Mouse (Mus musculus): Measurements from ENCODE around the gene AU040320. TPM values are rescaled to one million over a fixed set of nuclear protein-coding genes. Genes with fewer than 3 reads are reported as not detected.

The AU040320 gene
- polyA plus RNA-seq, 1 experiment: 11.1 TPM

DNA sequence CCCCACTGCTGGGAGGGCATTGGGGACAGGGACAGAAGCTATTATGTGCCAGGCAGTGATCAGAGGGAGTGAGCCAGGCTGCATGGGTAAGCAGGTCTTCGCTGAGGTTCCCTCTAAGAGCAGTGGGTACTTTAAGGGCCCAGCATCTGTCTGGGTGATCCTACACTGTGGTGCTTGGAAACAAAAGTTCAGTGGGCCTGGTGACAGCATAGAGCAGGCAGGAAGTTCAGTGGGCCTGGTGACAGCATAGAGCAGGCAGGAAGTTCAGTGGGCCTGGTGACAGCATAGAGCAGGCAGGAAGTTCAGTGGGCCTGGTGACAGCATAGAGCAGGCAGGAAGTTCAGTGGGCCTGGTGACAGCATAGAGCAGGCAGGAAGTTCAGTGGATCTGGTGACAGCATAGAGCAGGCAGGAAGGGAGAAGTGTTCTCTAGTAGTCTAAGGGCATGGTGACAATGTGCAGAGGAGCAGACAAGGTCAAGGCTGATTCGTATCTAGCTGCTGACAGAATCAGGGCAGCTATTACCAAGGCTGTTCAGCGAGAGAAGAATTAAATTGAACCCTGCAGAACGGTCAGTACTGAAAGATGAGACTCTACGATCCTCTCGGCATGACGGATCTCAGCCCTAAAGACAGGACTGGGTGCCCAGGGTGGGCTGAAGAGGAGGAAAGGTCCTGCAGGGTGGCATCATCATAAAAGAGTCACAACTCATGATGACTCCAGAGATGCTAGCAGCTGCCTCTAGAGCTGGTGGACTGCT lies 96.9 kb downstream of the AU040320 start:
- Histone ChIP-seq H3K27ac (replicated peaks; ENCODE audit: low read depth, low read length) (no peak overlapping the region), H3K4me1 (ENCODE audit: control insufficient read depth, insufficient read depth, insufficient read length, low read length) (no peaks in the 10 kb centered on the region; the same call in 1 of the 2 replicates), H3K4me3 (ENCODE audit: insufficient read depth, low read depth, low read length) (no peak overlapping the region)

DNA sequence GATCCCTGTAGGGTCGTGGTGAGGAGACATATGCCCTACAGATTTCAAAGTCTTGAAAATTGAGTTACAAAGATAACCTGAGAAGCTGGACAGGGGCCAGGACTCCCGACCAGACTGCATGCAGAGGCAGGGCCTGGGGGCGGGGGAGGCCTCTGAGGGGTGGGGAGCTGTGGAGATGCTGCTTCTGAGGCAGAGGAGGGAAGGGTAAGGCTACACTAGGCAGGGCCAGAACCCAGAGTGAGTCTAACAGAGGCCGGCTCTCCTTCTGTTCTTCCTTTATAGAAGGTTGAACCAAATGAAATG lies 97.4 kb downstream of the AU040320 start:
- Histone ChIP-seq H3K4me3 (ENCODE audit: insufficient read depth, low read depth, low read length) (no peak overlapping the region), H3K27ac (replicated peaks; ENCODE audit: low read depth, low read length) (no peak overlapping the region), H3K4me1 (ENCODE audit: control insufficient read depth, insufficient read depth, insufficient read length, low read length) (no peaks in the 10 kb centered on the region; the same call in 1 of the 2 replicates)

- Histone ChIP-seq H3K4me3 (ENCODE audit: insufficient read depth, low read depth, low read length) (no peak overlapping the region), H3K27ac (replicated peaks; ENCODE audit: low read depth, low read length) (no peak overlapping the region), H3K4me1 (ENCODE audit: control insufficient read depth, insufficient read depth, insufficient read length, low read length) (no peaks in the 10 kb centered on the region; the same call in 1 of the 2 replicates)
Measured at GRCm38 (mm10) chr4:126852971-126853370, 99.6 kb downstream of the AU040320 start.

DNA sequence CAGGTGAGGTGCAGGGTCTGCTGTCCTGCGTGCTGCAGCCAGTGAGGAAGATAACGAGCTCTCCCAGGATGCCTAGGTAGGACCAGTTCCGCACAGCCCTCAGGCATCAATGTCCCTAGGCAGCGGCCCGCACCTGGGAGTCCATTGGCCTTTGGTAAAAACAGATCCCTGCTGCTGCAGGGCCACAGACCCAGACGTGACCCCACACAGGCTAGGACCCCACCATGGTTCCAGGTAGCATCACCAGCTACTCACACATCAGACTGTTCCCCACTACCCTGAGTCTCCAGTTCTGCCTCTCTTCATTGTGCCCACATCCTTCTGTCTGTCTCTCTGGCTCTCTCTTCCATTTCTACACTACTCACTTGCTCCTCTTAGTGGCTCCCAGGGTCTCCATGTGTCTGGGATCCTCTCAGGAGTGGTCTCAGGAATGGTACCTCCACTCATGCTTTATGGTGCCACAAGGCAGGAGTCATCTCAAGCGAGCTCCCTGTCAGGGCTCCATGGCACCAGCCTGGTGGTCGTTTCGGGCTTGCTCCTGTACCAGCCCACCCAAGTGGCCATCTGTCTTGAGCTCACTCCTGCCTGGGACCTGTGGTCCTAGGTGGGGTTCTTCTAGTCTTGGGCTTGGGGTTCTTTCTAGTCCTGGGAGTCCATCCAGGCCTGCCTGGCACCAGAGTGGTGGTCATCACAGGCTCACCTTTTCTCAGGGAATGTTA lies 107.1 kb downstream of the AU040320 start:
- H3K4me1 ChIP-seq (ENCODE audit: control insufficient read depth, insufficient read depth, insufficient read length, low read length): no peaks in the 10 kb centered on the region
- no peak overlapping the region for H3K4me3 ChIP-seq (ENCODE audit: insufficient read depth, low read depth, low read length)
- no peak overlapping the region for H3K27ac ChIP-seq (replicated peaks; ENCODE audit: low read depth, low read length)

- Histone ChIP-seq H3K4me1 (ENCODE audit: control insufficient read depth, insufficient read depth, insufficient read length, low read length) (no peaks in the 10 kb centered on the region), H3K4me3 (ENCODE audit: insufficient read depth, low read depth, low read length) (no peak overlapping the region), H3K27ac (replicated peaks; ENCODE audit: low read depth, low read length) (no peak overlapping the region)
Measured at GRCm38 (mm10) chr4:126861514-126862266, 108.3 kb downstream of the AU040320 start.

- Histone ChIP-seq H3K27ac (replicated peaks; ENCODE audit: low read depth, low read length) (no peak overlapping the region), H3K4me3 (ENCODE audit: insufficient read depth, low read depth, low read length) (no peak overlapping the region), H3K4me1 (ENCODE audit: control insufficient read depth, insufficient read depth, insufficient read length, low read length) (no peaks in the 10 kb centered on the region)
Measured at GRCm38 (mm10) chr4:126868699-126869098, 115.4 kb downstream of the AU040320 start.

DNA sequence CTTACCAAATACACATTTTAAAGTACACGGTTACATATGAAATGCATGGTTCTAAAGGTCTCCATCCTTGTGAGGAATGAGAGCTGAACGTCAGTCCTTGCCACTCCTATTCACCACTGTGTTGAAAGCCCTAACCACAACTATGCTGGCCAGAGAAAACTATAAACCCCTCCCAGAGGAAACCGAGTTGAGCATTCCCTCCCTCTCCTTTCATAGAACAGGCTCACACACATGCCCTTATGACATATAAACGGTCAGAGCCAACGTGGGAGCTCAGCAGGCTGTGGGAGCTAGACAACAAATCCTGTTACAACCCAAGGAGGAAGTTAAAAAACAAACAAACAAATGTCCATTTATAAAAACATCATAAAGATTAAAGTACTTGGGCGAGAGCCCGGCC lies 119.4 kb downstream of the AU040320 start:
- H3K4me1 ChIP-seq (ENCODE audit: control insufficient read depth, insufficient read depth, insufficient read length, low read length): no peaks in the 10 kb centered on the region
- H3K27ac ChIP-seq (replicated peaks; ENCODE audit: low read depth, low read length): no peak overlapping the region
- H3K4me3 ChIP-seq (ENCODE audit: insufficient read depth, low read depth, low read length): no peak overlapping the region

GRCm38 (mm10) chr4:126879560-126880275 lies 126.4 kb downstream of the AU040320 start:
- H3K27ac ChIP-seq (replicated peaks; ENCODE audit: low read depth, low read length): no peak overlapping the region
- H3K4me1 ChIP-seq (ENCODE audit: control insufficient read depth, insufficient read depth, insufficient read length, low read length): no peaks in the 10 kb centered on the region
- H3K4me3 ChIP-seq (ENCODE audit: insufficient read depth, low read depth, low read length): no peak overlapping the region

GRCm38 (mm10) chr4:126883602-126884001 lies 130.3 kb downstream of the AU040320 start:
- no peak overlapping the region for H3K4me3 ChIP-seq (ENCODE audit: insufficient read depth, low read depth, low read length)
- no peak overlapping the region for H3K27ac ChIP-seq (replicated peaks; ENCODE audit: low read depth, low read length)
- no peaks in the 10 kb centered on the region for H3K4me1 ChIP-seq (ENCODE audit: control insufficient read depth, insufficient read depth, insufficient read length, low read length)

DNA sequence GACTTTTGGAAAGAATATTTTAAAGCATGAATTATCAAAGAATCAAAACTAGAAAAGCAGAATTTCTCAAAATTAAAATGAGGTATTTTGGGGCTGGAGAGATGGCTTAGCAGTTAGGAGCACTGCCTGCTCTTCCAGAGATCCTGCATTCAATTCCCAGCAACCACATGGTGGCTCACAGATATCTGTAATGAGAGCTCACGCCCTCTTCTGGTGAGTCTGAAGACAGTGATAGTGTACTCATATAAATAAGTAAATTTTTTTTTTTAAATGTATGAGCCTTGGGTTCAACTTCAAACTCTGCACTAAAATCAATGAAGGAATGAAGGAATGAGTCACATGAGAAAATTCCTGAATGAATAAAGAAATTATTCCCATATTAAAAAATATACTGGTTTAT lies 132.6 kb downstream of the AU040320 start:
- Histone ChIP-seq H3K4me1 (ENCODE audit: control insufficient read depth, insufficient read depth, insufficient read length, low read length) (no peaks in the 10 kb centered on the region), H3K27ac (replicated peaks; ENCODE audit: low read depth, low read length) (no peak overlapping the region), H3K4me3 (ENCODE audit: insufficient read depth, low read depth, low read length) (no peak overlapping the region)

DNA sequence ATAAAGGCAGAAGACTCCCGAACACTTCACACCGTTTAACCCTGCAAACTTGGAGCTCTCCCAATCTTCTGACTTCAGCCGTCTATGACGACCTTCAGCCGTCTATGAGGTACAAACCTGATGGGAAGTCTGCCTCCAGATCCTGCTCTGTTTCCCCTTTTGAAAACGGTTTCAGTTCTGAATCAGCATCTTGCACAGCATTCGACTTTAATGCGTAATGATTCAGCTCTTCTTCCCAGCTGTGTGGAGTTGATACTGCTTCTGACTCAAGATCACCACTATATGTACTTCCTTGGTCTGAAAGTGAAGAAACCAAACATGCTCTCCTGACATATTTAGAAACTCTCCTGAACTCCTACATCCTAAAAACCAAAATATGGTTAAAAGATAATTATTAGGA lies 136.5 kb downstream of the AU040320 start:
- Histone ChIP-seq H3K27ac (replicated peaks; ENCODE audit: low read depth, low read length) (no peak overlapping the region), H3K4me1 (ENCODE audit: control insufficient read depth, insufficient read depth, insufficient read length, low read length) (no peaks in the 10 kb centered on the region), H3K4me3 (ENCODE audit: insufficient read depth, low read depth, low read length) (no peak overlapping the region)

Other genes with a start within 250 kb of the AU040320 start
- 1.9 and 2.0 TPM in 2 replicates for gene Ago4, start 220.1 kb upstream of the AU040320 start, polyA plus RNA-seq (2012; ENCODE audit: insufficient read depth, insufficient read length, missing spikeins)
- gene Clspn, start 196.6 kb upstream of the AU040320 start, polyA plus RNA-seq (2012; ENCODE audit: insufficient read depth, insufficient read length, missing spikeins): not detected in 2 replicates
- 7.2 and 8.1 TPM in 2 replicates for gene 5730409E04Rik, start 143.7 kb upstream of the AU040320 start, polyA plus RNA-seq (2012; ENCODE audit: insufficient read depth, insufficient read length, missing spikeins)
- 262 and 284 TPM in 2 replicates for gene Psmb2, start 75.9 kb upstream of the AU040320 start, polyA plus RNA-seq (2012; ENCODE audit: insufficient read depth, insufficient read length, missing spikeins)
- not detected in 2 replicates for gene Tfap2e, start 17.3 kb upstream of the AU040320 start, polyA plus RNA-seq (2012; ENCODE audit: insufficient read depth, insufficient read length, missing spikeins)
- 6.8 and 7.1 TPM in 2 replicates for gene Ncdn, start 106 bp upstream of the AU040320 start, polyA plus RNA-seq (2012; ENCODE audit: insufficient read depth, insufficient read length, missing spikeins)
- gene Zmym4, start 214.6 kb downstream of the AU040320 start, polyA plus RNA-seq (2012; ENCODE audit: insufficient read depth, insufficient read length, missing spikeins): 5.8 and 9.0 TPM in 2 replicates

Measured in brown adipose tissue, adult 24 weeks (tissue).